Mouse (Mus musculus): Measurements from ENCODE around the gene L1cam. TPM values are rescaled to one million over a fixed set of nuclear protein-coding genes. Genes with fewer than 3 reads are reported as not detected.

L1cam gene
- polyA plus RNA-seq, 1 experiment = 9.4 TPM

DNA sequence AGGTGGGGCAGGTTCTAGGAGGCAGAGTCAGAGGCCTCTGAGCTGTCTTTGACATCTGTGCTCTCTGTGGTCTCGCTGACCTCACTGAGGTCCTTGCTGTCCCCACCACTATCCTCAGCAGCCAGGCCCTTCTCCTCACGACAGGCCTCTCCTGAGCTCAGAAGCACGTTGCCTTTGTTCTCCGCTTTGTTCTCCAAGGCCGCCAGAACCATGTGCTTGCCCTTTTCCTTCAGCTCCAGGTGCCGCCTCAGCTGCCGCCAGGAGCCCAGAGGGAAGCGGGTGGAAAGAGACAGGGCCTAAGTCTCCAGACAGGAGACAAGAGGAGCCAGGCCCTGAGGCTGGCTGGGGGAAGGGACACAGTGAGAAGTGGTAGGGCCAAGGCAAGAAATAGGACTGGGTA, 21.0 kb upstream of the L1cam start:
- 83% methylated on average over 8 of the region's 8 CpGs for WGBS

DNA sequence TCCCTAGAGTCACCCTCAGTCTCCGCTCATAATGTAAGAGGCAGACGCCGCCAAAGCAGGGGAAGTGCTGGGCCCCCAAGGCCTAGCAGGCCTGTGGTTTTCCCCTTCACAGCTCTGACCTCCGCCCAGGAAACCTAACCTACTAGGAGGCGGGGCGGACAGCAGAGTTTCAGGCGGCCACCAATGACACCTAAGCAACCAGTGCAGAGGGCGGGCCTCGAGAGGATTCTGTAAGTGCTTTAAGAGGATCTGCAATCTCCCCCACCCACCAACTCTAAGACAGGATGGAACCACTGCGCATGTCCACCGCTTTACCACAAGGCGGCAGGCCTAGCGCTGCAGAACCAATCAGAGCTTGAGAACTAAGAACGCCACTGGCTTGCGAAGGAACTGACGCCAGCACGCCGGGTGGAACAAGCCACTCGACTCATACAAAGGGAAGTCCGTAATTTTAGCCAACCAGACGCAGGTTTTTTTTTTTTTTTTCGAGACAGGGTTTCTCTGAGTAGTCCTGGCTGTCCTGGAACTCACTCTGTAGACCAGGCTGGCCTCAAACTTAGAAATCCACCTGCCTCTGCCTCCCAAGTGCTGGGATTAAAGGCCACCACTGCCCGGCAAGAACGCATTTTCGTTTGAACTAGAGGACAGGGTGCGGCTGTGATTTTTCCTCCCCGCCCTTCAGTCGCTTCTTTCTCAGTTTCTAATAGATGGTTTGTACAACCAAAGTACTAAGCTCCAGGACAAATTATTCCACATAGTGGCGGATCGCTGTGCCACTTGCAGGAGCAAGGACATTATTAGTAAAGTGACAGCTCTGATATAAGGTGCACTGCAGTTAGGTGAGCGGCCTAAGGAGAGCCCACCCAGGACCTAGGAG, 19.2 kb upstream of the L1cam start:
- WGBS = 27% methylated on average over 31 of the region's 31 CpGs
- Histone ChIP-seq H3K4me1 (ENCODE audit: control insufficient read depth, insufficient read depth, low read length) (no peaks in the 10 kb centered on the region), H3K4me3 (replicated peaks; ENCODE audit: extremely low read depth, low read depth, low read length) (peak overlapping the region; percentile 61)
- TF ChIP-seq CTCF (IDR thresholded peaks at IDR 0.05; ENCODE audit: insufficient read depth, low read length) = 0 out of 2 replicates have a peak, but pooled peaks have one; percentile 15
- peak; percentile 65; the same call in 1 of the 2 replicates for TF ChIP-seq POLR2A (IDR thresholded peaks at IDR 0.05; ENCODE audit: borderline replicate concordance, extremely low read depth, low read depth, low read length)
- peak; percentile 78 for DNase-seq

More for the DNA sequence above, 21.0 kb upstream of the L1cam start:
- Histone ChIP-seq H3K4me3 (replicated peaks; ENCODE audit: extremely low read depth, low read depth, low read length) (no peak overlapping the region), H3K4me1 (ENCODE audit: control insufficient read depth, insufficient read depth, low read length) (0 out of 2 replicates have a peak, but pooled peaks cover 2% of the 10 kb centered on the region)
- DNase-seq = no peak
- TF ChIP-seq POLR2A (IDR thresholded peaks at IDR 0.05; ENCODE audit: borderline replicate concordance, extremely low read depth, low read depth, low read length) = no peak
- TF ChIP-seq CTCF (IDR thresholded peaks at IDR 0.05; ENCODE audit: insufficient read depth, low read length) = no peak

DNA sequence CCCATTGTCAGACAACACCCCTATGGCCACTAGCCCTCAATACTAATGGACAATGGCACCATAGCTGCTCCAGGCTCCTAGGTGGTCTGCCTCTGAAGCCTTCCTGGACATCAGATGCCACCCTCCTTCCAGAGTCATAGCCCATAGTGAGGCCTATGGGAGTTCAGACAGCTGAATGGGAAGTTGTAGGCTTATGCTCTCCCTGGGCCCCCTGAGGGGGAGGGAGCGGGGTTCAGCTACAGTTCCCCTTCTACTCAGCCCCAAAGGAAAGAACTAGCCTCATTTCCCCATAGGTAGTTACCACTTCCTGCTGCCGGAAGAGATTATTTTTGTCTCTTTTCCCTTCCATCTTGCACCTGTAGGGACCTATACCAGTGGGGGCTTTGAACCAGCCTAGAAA, 15.7 kb upstream of the L1cam start:
- TF ChIP-seq POLR2A (IDR thresholded peaks at IDR 0.05; ENCODE audit: borderline replicate concordance, extremely low read depth, low read depth, low read length) (no peak), CTCF (IDR thresholded peaks at IDR 0.05; ENCODE audit: insufficient read depth, low read length) (no peak)
- 66% methylated on average over 2 of the region's 2 CpGs for WGBS
- no peaks in the 10 kb centered on the region for H3K4me1 ChIP-seq (ENCODE audit: control insufficient read depth, insufficient read depth, low read length)
- no peak for DNase-seq
- H3K4me3 ChIP-seq (replicated peaks; ENCODE audit: extremely low read depth, low read depth, low read length) = no peak overlapping the region

DNA sequence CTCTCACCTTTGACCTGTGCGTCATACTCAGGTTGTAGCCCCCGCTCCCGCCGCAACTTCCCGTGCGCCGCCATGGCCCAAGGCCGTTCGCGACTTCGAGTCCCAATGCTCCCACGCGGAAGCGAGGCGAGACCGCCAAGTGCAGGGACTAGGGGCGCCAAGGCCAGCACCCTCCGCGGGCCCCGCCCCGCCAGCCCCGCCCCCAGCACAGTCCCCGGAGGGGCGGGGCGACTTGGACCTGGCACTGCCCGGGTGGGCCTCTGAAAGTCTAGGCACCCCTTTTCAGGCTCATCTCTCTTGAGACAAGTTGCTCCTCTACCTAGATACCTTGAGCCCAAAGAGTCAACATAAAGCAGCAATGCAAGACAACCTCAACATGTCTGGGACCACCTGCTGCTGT, 15.3 kb upstream of the L1cam start:
- H3K4me1 ChIP-seq (ENCODE audit: control insufficient read depth, insufficient read depth, low read length) = no peaks in the 10 kb centered on the region
- no peak for TF ChIP-seq CTCF (IDR thresholded peaks at IDR 0.05; ENCODE audit: insufficient read depth, low read length)
- no peak for TF ChIP-seq POLR2A (IDR thresholded peaks at IDR 0.05; ENCODE audit: borderline replicate concordance, extremely low read depth, low read depth, low read length)
- 27% methylated on average over 25 of the region's 26 CpGs for WGBS
- DNase-seq = no peak
- H3K4me3 ChIP-seq (replicated peaks; ENCODE audit: extremely low read depth, low read depth, low read length) = peak overlapping the region; percentile 39

DNA sequence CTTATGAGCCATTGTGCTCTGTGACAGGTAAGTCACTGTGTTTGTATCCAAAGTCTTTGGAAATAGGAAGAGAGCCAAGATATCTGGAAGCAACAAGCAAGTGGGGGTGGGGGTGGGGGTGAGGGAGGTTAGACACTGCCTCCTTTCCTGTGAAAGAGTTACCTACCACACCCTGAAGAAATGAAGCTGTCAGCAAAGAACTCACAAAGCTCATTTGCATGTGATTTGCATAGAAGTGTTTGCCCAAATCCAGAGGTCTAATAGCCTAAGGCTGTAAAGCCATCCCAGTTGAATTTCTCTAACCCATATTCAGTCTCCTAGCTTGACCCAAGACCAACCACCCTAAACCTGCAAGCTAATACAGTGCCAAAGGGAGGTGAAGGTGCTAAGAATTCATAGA, 14.5 kb upstream of the L1cam start:
- no peak for TF ChIP-seq POLR2A (IDR thresholded peaks at IDR 0.05; ENCODE audit: borderline replicate concordance, extremely low read depth, low read depth, low read length)
- TF ChIP-seq CTCF (IDR thresholded peaks at IDR 0.05; ENCODE audit: insufficient read depth, low read length) = no peak
- DNase-seq = no peak
- H3K4me1 ChIP-seq (ENCODE audit: control insufficient read depth, insufficient read depth, low read length) = no peaks in the 10 kb centered on the region
- no peak overlapping the region for H3K4me3 ChIP-seq (replicated peaks; ENCODE audit: extremely low read depth, low read depth, low read length)

DNA sequence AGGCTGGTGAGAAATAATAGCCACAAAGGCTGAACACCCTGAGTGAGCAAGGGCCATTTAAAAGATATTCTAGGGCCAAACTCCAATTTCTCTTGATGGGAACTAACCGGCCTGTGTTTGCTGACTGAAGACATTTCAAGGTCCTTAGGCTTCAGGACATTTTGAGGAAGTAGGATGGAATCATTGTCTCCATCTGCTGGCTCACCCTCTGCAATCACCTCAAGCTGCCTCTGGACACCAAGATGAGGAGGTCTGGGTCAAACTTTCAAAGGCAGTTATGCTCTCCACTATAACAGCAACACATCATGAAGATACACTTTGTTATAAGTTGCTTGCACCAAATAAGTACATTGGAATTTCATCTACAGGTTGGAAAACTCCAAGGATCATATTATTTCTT, 14.1 kb upstream of the L1cam start:
- Histone ChIP-seq H3K4me3 (replicated peaks; ENCODE audit: extremely low read depth, low read depth, low read length) (no peak overlapping the region), H3K4me1 (ENCODE audit: control insufficient read depth, insufficient read depth, low read length) (no peaks in the 10 kb centered on the region)
- WGBS = 72% methylated on average over 1 of the region's 1 CpGs
- DNase-seq = no peak
- TF ChIP-seq CTCF (IDR thresholded peaks at IDR 0.05; ENCODE audit: insufficient read depth, low read length) (no peak), POLR2A (IDR thresholded peaks at IDR 0.05; ENCODE audit: borderline replicate concordance, extremely low read depth, low read depth, low read length) (no peak)

DNA sequence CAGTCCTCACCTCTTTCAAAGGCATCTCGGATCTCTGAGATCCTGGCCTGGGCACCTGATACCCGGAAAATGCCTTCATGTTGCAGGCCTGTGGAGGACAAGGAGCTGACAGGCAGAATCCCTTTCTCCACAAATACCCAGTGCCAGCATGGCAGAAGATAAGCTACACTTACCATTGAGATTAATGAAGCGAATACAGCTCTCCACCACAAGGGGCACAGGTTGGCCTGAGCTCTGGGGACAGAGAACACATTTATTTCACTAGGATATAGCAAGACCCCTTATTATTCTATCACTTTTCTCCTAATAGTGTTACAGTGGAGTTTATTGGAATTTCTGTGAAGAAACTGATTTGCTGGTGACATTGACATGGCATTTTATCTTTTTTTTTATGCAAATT, 2.1 kb upstream of the L1cam start:
- Histone ChIP-seq H3K4me1 (ENCODE audit: control insufficient read depth, insufficient read depth, low read length) (no peaks in the 10 kb centered on the region), H3K4me3 (replicated peaks; ENCODE audit: extremely low read depth, low read depth, low read length) (no peak overlapping the region)
- WGBS = 63% methylated on average over 3 of the region's 3 CpGs
- no peak for DNase-seq
- TF ChIP-seq POLR2A (IDR thresholded peaks at IDR 0.05; ENCODE audit: borderline replicate concordance, extremely low read depth, low read depth, low read length) (no peak), CTCF (IDR thresholded peaks at IDR 0.05; ENCODE audit: insufficient read depth, low read length) (0 out of 2 replicates have a peak, but pooled peaks have one; percentile 23)

DNA sequence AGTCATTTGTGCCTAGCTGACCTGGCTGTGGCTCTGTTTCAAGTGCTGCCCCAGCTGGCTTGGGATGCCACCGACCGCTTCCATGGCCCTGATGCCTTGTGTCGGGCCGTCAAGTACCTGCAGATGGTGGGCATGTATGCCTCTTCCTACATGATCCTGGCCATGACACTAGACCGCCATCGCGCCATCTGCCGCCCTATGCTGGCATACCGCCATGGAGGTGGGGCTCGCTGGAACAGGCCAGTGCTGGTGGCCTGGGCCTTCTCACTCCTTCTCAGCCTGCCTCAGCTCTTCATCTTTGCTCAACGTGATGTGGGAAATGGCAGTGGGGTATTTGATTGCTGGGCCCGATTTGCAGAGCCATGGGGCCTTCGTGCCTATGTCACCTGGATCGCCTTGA, 3.1 kb downstream of the L1cam start:
- 91% methylated on average over 14 of the region's 14 CpGs for WGBS
- no peak for TF ChIP-seq CTCF (IDR thresholded peaks at IDR 0.05; ENCODE audit: insufficient read depth, low read length)
- TF ChIP-seq POLR2A (IDR thresholded peaks at IDR 0.05; ENCODE audit: borderline replicate concordance, extremely low read depth, low read depth, low read length) = no peak
- Histone ChIP-seq H3K4me3 (replicated peaks; ENCODE audit: extremely low read depth, low read depth, low read length) (no peak overlapping the region), H3K4me1 (ENCODE audit: control insufficient read depth, insufficient read depth, low read length) (no peaks in the 10 kb centered on the region)
- no peak for DNase-seq

DNA sequence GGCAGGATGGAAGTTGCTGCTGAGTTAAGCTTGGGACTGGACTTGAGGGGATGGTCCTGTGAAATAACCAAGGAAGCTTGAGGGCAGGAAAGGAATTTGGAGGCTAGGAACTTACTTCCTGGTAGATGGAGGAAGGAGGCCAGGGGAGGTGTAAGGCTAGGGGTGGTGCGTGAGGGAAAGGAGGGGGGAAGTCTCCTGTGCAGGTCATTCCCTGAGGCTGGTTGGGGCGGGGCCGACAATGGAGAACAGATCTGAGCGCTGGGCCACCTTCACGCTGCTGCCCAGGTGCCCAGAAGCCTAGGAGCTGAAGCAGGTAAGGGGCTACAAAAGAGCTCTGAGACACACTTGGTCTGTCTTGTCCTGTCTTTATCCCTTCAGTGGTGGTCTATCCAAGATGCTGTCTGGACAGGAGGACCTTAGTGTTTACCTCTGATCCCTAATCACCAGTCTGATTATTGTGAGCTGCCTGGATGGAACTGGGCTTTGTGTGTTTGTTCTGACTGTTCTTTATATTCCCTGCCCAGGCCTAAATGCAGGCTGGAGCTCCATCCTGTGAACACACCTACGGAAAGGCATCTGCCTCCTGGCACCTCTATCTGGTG, 4.3 kb downstream of the L1cam start, which contains the start of gene Avpr2:
TSS of gene Avpr2 (plus strand) at position 552 of the 602 bp plus-strand sequence.
- DNase-seq = no peak
- Histone ChIP-seq H3K4me3 (replicated peaks; ENCODE audit: extremely low read depth, low read depth, low read length) (no peak within 1 kb of the TSS), H3K4me1 (ENCODE audit: control insufficient read depth, insufficient read depth, low read length) (no peaks in the 10 kb centered on the region)
- WGBS = 75% methylated on average over 6 of the region's 6 CpGs
- no peak for TF ChIP-seq CTCF (IDR thresholded peaks at IDR 0.05; ENCODE audit: insufficient read depth, low read length)

DNA sequence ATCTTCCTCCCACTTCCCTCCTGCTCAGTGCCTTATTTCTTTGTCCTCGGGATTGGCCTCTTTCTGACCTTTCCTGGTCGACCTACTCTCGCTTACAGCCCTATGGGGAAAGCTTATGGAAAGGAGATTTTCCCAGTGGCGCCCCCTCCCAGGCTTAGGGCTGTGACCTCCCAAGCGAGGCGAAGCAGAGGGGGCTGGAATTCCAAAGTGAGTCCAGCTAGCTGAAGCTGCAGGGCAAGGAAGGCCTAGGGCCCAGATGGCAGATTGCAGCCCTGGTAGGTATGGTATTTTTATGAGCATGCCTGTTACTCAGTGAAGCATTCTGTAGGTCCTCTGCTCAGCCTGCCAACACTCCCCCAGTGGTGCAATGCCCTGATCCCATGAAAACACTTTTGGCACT, 14.4 kb downstream of the L1cam start:
- WGBS = 43% methylated on average over 6 of the region's 6 CpGs
- no peaks in the 10 kb centered on the region for H3K4me1 ChIP-seq (ENCODE audit: control insufficient read depth, insufficient read depth, low read length)
- H3K4me3 ChIP-seq (replicated peaks; ENCODE audit: extremely low read depth, low read depth, low read length) = no peak overlapping the region
- no peak for DNase-seq
- TF ChIP-seq CTCF (IDR thresholded peaks at IDR 0.05; ENCODE audit: insufficient read depth, low read length) (no peak), POLR2A (IDR thresholded peaks at IDR 0.05; ENCODE audit: borderline replicate concordance, extremely low read depth, low read depth, low read length) (no peak)

Data from lung, adult 2 months (tissue).